8 mouse cellular contexts compared by ENCODE assay signal in the genomic region with DNA sequence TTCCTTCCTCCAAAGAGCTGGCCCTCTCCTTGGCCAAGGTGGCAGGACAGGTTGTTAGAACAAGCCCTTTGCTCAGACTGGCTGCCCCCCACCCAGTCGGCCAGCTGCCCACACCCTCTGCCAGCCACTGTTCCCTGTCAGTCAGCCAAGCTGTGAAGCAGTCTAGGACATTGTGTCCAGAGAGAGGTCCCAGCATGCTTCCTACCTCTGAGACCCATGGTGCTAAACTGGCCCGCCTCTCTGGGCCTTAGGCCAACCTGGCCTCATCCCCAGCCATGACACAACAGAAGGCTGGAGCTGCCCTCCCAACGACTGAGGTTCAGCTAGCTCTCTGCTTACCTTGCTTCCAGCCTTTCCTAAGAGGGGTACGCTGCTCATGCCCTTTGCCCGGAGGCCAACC. TPM values are rescaled to one million over a fixed set of nuclear protein-coding genes. Genes with fewer than 3 reads are reported as not detected.
A peak's percentile ranks its signal among the peaks of the same experiment; 100 is the strongest.
DNase-seq lines count a peak whose midpoint lies in the region; ATAC-seq lines count a peak whose summit lies in the region.

No protein-coding gene starts in this region.

- 69% methylated on average over 5 of the region's 5 CpGs for WGBS in midbrain, embryonic 13.5 days
- 71% methylated on average over 5 of the region's 5 CpGs for whole genome bisulfite sequencing in midbrain, embryonic 11.5 days
- 43% methylated on average over 5 of the region's 5 CpGs for WGBS in lung, embryonic 15.5 days

- no peak overlapping the region for H3K27ac ChIP-seq in midbrain, embryonic 13.5 days
- no peak overlapping the region for H3K27ac ChIP-seq in midbrain, embryonic 11.5 days (ENCODE audit: low read depth, low read length)
- peak overlapping the region; percentile 55; the same call in 1 of the 2 replicates for H3K27ac ChIP-seq in lung, embryonic 15.5 days

- H3K9me3 ChIP-seq in midbrain, embryonic 13.5 days: no peaks in the 10 kb centered on the region
- no peaks in the 10 kb centered on the region for H3K9me3 ChIP-seq in midbrain, embryonic 11.5 days (ENCODE audit: control insufficient read depth, low read length)
- H3K9me3 ChIP-seq in lung, embryonic 15.5 days: no peaks in the 10 kb centered on the region

- peaks cover 7% of the 10 kb centered on the region for H3K27me3 ChIP-seq in midbrain, embryonic 13.5 days
- H3K27me3 ChIP-seq in midbrain, embryonic 11.5 days (ENCODE audit: control insufficient read depth, insufficient read depth, low read length): no peaks in the 10 kb centered on the region
- H3K27me3 ChIP-seq in lung, embryonic 15.5 days: no peaks in the 10 kb centered on the region

- H3K36me3 ChIP-seq in midbrain, embryonic 13.5 days: no peaks in the 10 kb centered on the region
- H3K36me3 ChIP-seq in midbrain, embryonic 11.5 days (ENCODE audit: control insufficient read depth, insufficient read depth, low read length): no peaks in the 10 kb centered on the region
- no peaks in the 10 kb centered on the region for H3K36me3 ChIP-seq in lung, embryonic 15.5 days

- no peak for DNase-seq in midbrain, embryonic 11.5 days (ENCODE audit: low spot score, missing footprints)
- peak; percentile 99 for DNase-seq in cerebellum, adult 9-10 months
- peak; percentile 97 for DNase-seq in gastrocnemius, postnatal 25 days
- DNase-seq in kidney, postnatal 4 days: peak; percentile 60 to 70
- DNase-seq in skeletal muscle tissue, adult 2 months (ENCODE audit: low read depth, low spot score): peak; percentile 98
- DNase-seq in spleen, postnatal 4 days (ENCODE audit: low spot score in 2 of 2): no peak

- ATAC-seq in midbrain, embryonic 13.5 days: peak; percentile 57; the same call in 1 of the 2 replicates
- no peak for ATAC-seq in midbrain, embryonic 11.5 days (ENCODE audit: low FRiP score)
- peak; percentile 61; the same call in 1 of the 2 replicates for ATAC-seq in lung, embryonic 15.5 days (ENCODE audit: borderline replicate concordance, extremely low read depth, low FRiP score, low TSS enrichment)

- no peak overlapping the region for H3K9ac ChIP-seq in midbrain, embryonic 13.5 days (replicated peaks)
- no peak overlapping the region for H3K9ac ChIP-seq in midbrain, embryonic 11.5 days (ENCODE audit: low read length)
- H3K9ac ChIP-seq in lung, embryonic 15.5 days: no peak overlapping the region

- no peak overlapping the region for H3K4me2 ChIP-seq in midbrain, embryonic 13.5 days (replicated peaks)
- H3K4me2 ChIP-seq in midbrain, embryonic 11.5 days: no peak overlapping the region
- H3K4me2 ChIP-seq in lung, embryonic 15.5 days: 0 out of 2 replicates have a peak overlapping the region, but pooled peaks have one; percentile 2

- no peak overlapping the region for H3K4me3 ChIP-seq in midbrain, embryonic 13.5 days (replicated peaks)
- H3K4me3 ChIP-seq in midbrain, embryonic 11.5 days (ENCODE audit: low read depth, low read length): no peak overlapping the region
- no peak overlapping the region for H3K4me3 ChIP-seq in lung, embryonic 15.5 days

- H3K4me1 ChIP-seq in midbrain, embryonic 13.5 days (replicated peaks): peaks cover 12% of the 10 kb centered on the region
- H3K4me1 ChIP-seq in midbrain, embryonic 11.5 days (ENCODE audit: control insufficient read depth, insufficient read depth, low read length): no peaks in the 10 kb centered on the region; the same call in 1 of the 2 replicates
- H3K4me1 ChIP-seq in lung, embryonic 15.5 days: peaks cover 37% of the 10 kb centered on the region

RNA-seq across cellular contexts. Expression of gene Tob2, which starts 19.0 kb away (rescaled TPM):
- polyA plus RNA-seq in midbrain, embryonic 13.5 days (2015; fragmentation: Nextera tagmentation; extraction: Ambion mirVana): 16.2 and 17.7 TPM in 2 replicates
- polyA plus RNA-seq in midbrain, embryonic 11.5 days (2014; fragmentation: Nextera tagmentation; extraction: Ambion mirVana): 10.4 and 12.9 TPM in 2 replicates
- 10 to 100 TPM; 47.4 to 85.8 TPM for total RNA-seq in gastrocnemius, postnatal 25 days (2021)
- polyA plus RNA-seq in lung, embryonic 15.5 days (2015; fragmentation: Nextera tagmentation; extraction: Ambion mirVana): 27.0 and 29.1 TPM in 2 replicates

RNA-seq across cellular contexts. Expression of gene Phf5a, which starts 32.1 kb away (rescaled TPM):
- polyA plus RNA-seq in midbrain, embryonic 13.5 days (2015; fragmentation: Nextera tagmentation; extraction: Ambion mirVana): 136 and 149 TPM in 2 replicates
- polyA plus RNA-seq in midbrain, embryonic 11.5 days (2014; fragmentation: Nextera tagmentation; extraction: Ambion mirVana): 179 and 197 TPM in 2 replicates
- 10 to 100 TPM; 35.3 to 40.3 TPM for total RNA-seq in gastrocnemius, postnatal 25 days (2021)
- 172 and 183 TPM in 2 replicates for polyA plus RNA-seq in lung, embryonic 15.5 days (2015; fragmentation: Nextera tagmentation; extraction: Ambion mirVana)

RNA-seq across cellular contexts. Expression of gene Aco2, which starts 32.5 kb away (rescaled TPM):
- 220 and 221 TPM in 2 replicates for polyA plus RNA-seq in midbrain, embryonic 13.5 days (2015; fragmentation: Nextera tagmentation; extraction: Ambion mirVana)
- 155 and 165 TPM in 2 replicates for polyA plus RNA-seq in midbrain, embryonic 11.5 days (2014; fragmentation: Nextera tagmentation; extraction: Ambion mirVana)
- 1,000 to 10,000 TPM; 1,158 to 1,247 TPM for total RNA-seq in gastrocnemius, postnatal 25 days (2021)
- polyA plus RNA-seq in lung, embryonic 15.5 days (2015; fragmentation: Nextera tagmentation; extraction: Ambion mirVana): 164 and 173 TPM in 2 replicates

RNA-seq across cellular contexts. Expression of gene Tef, which starts 37.4 kb away (rescaled TPM):
- polyA plus RNA-seq in midbrain, embryonic 13.5 days (2015; fragmentation: Nextera tagmentation; extraction: Ambion mirVana): 21.5 and 23.3 TPM in 2 replicates
- polyA plus RNA-seq in midbrain, embryonic 11.5 days (2014; fragmentation: Nextera tagmentation; extraction: Ambion mirVana): 11.0 and 12.9 TPM in 2 replicates
- 100 to 1,000 TPM; 113 to 168 TPM for total RNA-seq in gastrocnemius, postnatal 25 days (2021)
- polyA plus RNA-seq in lung, embryonic 15.5 days (2015; fragmentation: Nextera tagmentation; extraction: Ambion mirVana): 27.4 and 31.4 TPM in 2 replicates

Comparison
In these comparisons a context has a peak if more than half of its experiments do, and no peak if none do; other contexts are left out.
1. DNase-seq: peak in cerebellum, adult 9-10 months (single experiment), gastrocnemius, postnatal 25 days (single experiment), kidney, postnatal 4 days (2 of 2) and skeletal muscle tissue, adult 2 months (single experiment); none in midbrain, embryonic 11.5 days (single experiment) and spleen, postnatal 4 days (0 of 2).